Mouse (Mus musculus): Measurements from ENCODE around the gene Celf5.
A peak's percentile ranks its signal among the peaks of the same experiment; 100 is the strongest.

DNA sequence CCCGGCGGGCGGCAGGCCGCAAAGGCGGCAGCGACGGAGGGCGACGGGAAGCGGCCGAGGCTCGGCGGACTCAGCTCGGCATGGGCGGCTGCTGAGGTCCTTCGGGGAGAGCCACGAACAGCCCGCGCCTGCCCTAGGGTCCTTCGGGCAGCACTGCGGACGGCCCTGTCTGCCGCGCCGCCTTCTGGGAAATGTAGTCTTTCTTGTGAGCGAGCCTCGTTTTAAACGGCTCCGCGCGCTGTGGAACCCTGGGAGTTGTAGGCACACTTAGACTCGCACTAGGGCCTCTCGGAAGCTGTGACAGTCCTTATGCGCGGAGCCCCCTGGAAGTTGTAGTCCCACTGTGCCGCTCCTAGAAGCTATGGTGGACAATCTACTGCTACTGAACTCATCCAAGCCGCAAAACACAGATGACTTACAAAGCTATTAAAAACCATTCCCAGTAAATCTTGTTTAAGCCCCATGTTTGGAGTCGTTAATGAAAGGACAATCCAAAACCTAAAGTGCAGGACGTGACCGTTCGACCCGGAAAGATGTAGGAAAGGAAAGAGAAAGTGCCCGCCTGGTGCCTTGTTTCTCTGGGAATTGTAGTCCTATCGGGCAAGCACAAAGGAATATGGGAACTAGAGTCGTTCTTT lies 13.9 kb upstream of the Celf5 start, which contains the start of gene Ncln:
- TF ChIP-seq CTCF (IDR thresholded peaks at IDR 0.05; ENCODE audit: extremely low read depth, insufficient read length, insufficient replicate concordance, low read depth, low read length) (no peak), POLR2A (IDR thresholded peaks at IDR 0.05; ENCODE audit: low read depth, low read length) (peak; percentile 62; the same call in 1 of the 2 replicates)

Data from small intestine, adult 2 months (tissue).